9 mouse cellular contexts compared by ENCODE assay signal in genomic region chr19:53841915-53842314, GRCm38 (mm10). TPM values are rescaled to one million over a fixed set of nuclear protein-coding genes. Genes with fewer than 3 reads are reported as not detected.
DNase-seq lines count a peak whose midpoint lies in the region; TF ChIP-seq lines count a peak whose summit lies in the region.
"Had no signal": no experiment of that assay in that cellular context is flagged by ENCODE, and none has a peak within 500 bp of the region (broad histone marks: within the 10 kb centered on the region; RNA-seq: fewer than 3 reads in every experiment).

No protein-coding gene starts in this region.

- H3K9ac ChIP-seq in CH12.LX (ENCODE audit: insufficient read depth, low read depth) = no peak overlapping the region
- H3K9ac ChIP-seq: embryonic facial prominence, embryonic 12.5 days had no signal

- peak; percentile 92 for TF ChIP-seq RAD21 in CH12.LX (IDR thresholded peaks at IDR 0.05; ENCODE audit: low read depth, low read length)

- H3K79me2 ChIP-seq in CH12.LX (replicated peaks; ENCODE audit: control insufficient read depth, extremely low read depth, insufficient read depth, poor library complexity, severe bottlenecking) = no peaks in the 10 kb centered on the region

- no peak overlapping the region for H3K4me2 ChIP-seq in CH12.LX (ENCODE audit: insufficient read depth, low read depth, poor library complexity, severe bottlenecking)
- H3K4me2 ChIP-seq: embryonic facial prominence, embryonic 12.5 days had no signal

- H3K9me3 ChIP-seq in CH12.LX (replicated peaks; ENCODE audit: low read length) = no peaks in the 10 kb centered on the region
- H3K9me3 ChIP-seq: embryonic facial prominence, embryonic 12.5 days had no signal

- no peaks in the 10 kb centered on the region for H3K27me3 ChIP-seq in kidney, adult 2 months (replicated peaks; ENCODE audit: control insufficient read depth, insufficient read depth, low read length)
- no peaks in the 10 kb centered on the region for H3K27me3 ChIP-seq in CH12.LX (replicated peaks)
- H3K27me3 ChIP-seq in splenic B cell, adult 2 months (ENCODE audit: control insufficient read depth, insufficient read depth, low read length, poor library complexity, severe bottlenecking) = no peaks in the 10 kb centered on the region
- H3K27me3 ChIP-seq: embryonic facial prominence, embryonic 12.5 days had no signal

- no peak overlapping the region for H3K27ac ChIP-seq in kidney, adult 2 months (ENCODE audit: insufficient read depth, low read depth, low read length)
- no peak overlapping the region for H3K27ac ChIP-seq in CH12.LX (ENCODE audit: insufficient read depth, low read depth)
- H3K27ac ChIP-seq: embryonic facial prominence, embryonic 12.5 days had no signal

- peak; percentile 59 for TF ChIP-seq CTCF in kidney, adult 2 months (conservative IDR thresholded peaks at IDR 0.05; ENCODE audit: insufficient read depth, insufficient read length, low read depth, low read length)
- TF ChIP-seq CTCF in CH12.LX (conservative IDR thresholded peaks at IDR 0.05 in 1 of 2, IDR thresholded peaks at IDR 0.05 in 1 of 2; ENCODE audit: low read depth in 2 of 2, low read length in 2 of 2) = peak; percentile 91 to 94

- in situ Hi-C loops in CH12.LX (cut with MboI; ENCODE audit: low pct_ligation_motif_present, low pct_unique_long_range_greater_than_20kb, low sequenced_read_pairs) = no loop called here

- TF ChIP-seq EP300 in CH12.LX (IDR thresholded peaks at IDR 0.05; ENCODE audit: low read length) = no peak

- 78% methylated on average over 8 of the region's 8 CpGs for WGBS in kidney, adult 2 months

- H3K4me1 ChIP-seq in kidney, adult 2 months (ENCODE audit: control insufficient read depth, insufficient read depth, low read length) = peaks cover 2% of the 10 kb centered on the region; the same call in 1 of the 2 replicates
- H3K4me1 ChIP-seq in CH12.LX (ENCODE audit: control insufficient read depth in 1 of 2, insufficient read depth in 2 of 2) = peaks cover 4 to 11% of the 10 kb centered on the region in 2 experiments; a peak in 3 of 4 replicates

- H3K36me3 ChIP-seq in kidney, adult 2 months (ENCODE audit: control insufficient read depth, insufficient read depth, low read length) = no peaks in the 10 kb centered on the region
- no peaks in the 10 kb centered on the region for H3K36me3 ChIP-seq in CH12.LX (replicated peaks in 1 of 2; ENCODE audit: control insufficient read depth in 1 of 2, insufficient read depth in 1 of 2, low read length in 1 of 2)
- H3K36me3 ChIP-seq in splenic B cell, adult 2 months (ENCODE audit: control insufficient read depth, insufficient read depth, low read length, poor library complexity, severe bottlenecking) = no peaks in the 10 kb centered on the region
- H3K36me3 ChIP-seq: embryonic facial prominence, embryonic 12.5 days had no signal

- H3K4me3 ChIP-seq in kidney, adult 2 months (ENCODE audit: insufficient read depth, low read depth, low read length) = no peak overlapping the region
- H3K4me3 ChIP-seq in CH12.LX (replicated peaks in 1 of 3; ENCODE audit: low read depth in 2 of 3, low read length in 2 of 3, poor library complexity in 1 of 3) = no peak overlapping the region
- H3K4me3 ChIP-seq: embryonic facial prominence, embryonic 12.5 days had no signal

- dilution Hi-C loops in CH12.LX (cut with MboI; ENCODE audit: extremely low pct_ligation_motif_present, extremely low pct_unique_long_range_greater_than_20kb, low sequenced_read_pairs) = no loop called here

- peak; percentile 38 for DNase-seq in kidney, adult 2 months
- no peak for DNase-seq in kidney, adult 11 months
- DNase-seq in CH12.LX (ENCODE audit: extremely low read depth) = peak; percentile 67
- peak; percentile 55 to 67 for DNase-seq in adrenal gland, postnatal 36 days
- peak; percentile 44 to 48 for DNase-seq in lung, adult 18-20 months
- peak; percentile 89 for DNase-seq in splenic B cell, adult 2 months (ENCODE audit: low read depth, low spot score)
- no peak for DNase-seq in urinary bladder, postnatal 36 days (ENCODE audit: low spot score in 2 of 2)
- DNase-seq in heart, adult 11 months = no peak

- no peak for TF ChIP-seq POLR2A in kidney, adult 2 months (IDR thresholded peaks at IDR 0.05; ENCODE audit: low read depth, low read length)
- TF ChIP-seq POLR2A in CH12.LX (IDR thresholded peaks at IDR 0.05; ENCODE audit: low read depth, low read length) = no peak

TF ChIP-seq in CH12.LX, 34 proteins besides CTCF, POLR2A, EP300 and RAD21:
- TF ChIP-seq NELFE (IDR thresholded peaks at IDR 0.05; ENCODE audit: low read depth, low read length) (no peak), TBP (conservative IDR thresholded peaks at IDR 0.05; ENCODE audit: low read depth, low read length) (no peak), KAT2A (IDR thresholded peaks at IDR 0.05; ENCODE audit: insufficient replicate concordance, low read length) (no peak), HCFC1 (IDR thresholded peaks at IDR 0.05; ENCODE audit: low read depth, low read length) (no peak), USF2 (conservative IDR thresholded peaks at IDR 0.05; ENCODE audit: low read depth, low read length) (no peak), SIN3A (IDR thresholded peaks at IDR 0.05; ENCODE audit: low read length) (no peak), MYC (IDR thresholded peaks at IDR 0.05; ENCODE audit: low read depth, low read length) (no peak), NRF1 (IDR thresholded peaks at IDR 0.05; ENCODE audit: low read depth, low read length) (no peak), IRF4 (IDR thresholded peaks at IDR 0.05; ENCODE audit: low read depth, low read length) (peak; percentile 13; the same call in 1 of the 2 replicates), ELF1 (IDR thresholded peaks at IDR 0.05; ENCODE audit: low read depth, low read length) (no peak), GABPA (IDR thresholded peaks at IDR 0.05; ENCODE audit: insufficient replicate concordance, low read depth, low read length) (no peak), ZC3H11A (IDR thresholded peaks at IDR 0.05; ENCODE audit: low read depth, low read length) (0 out of 2 replicates have a peak, but pooled peaks have one; percentile 25), SMC3 (IDR thresholded peaks at IDR 0.05; ENCODE audit: low read depth, low read length) (peak; percentile 88), MEF2A (IDR thresholded peaks at IDR 0.05; ENCODE audit: borderline replicate concordance, low read depth, low read length) (no peak)

RNA-seq across cellular contexts. Expression of gene Pdcd4, which starts 50.1 kb away (rescaled TPM):
- polyA plus RNA-seq in kidney, adult 2 months (2012; rRNA removed) = 6.4 and 10.3 TPM in 2 replicates
- total RNA-seq in CH12.LX (2012; rRNA removed) (21.0 and 26.3 TPM in 2 replicates), CH12.LX (2014; rRNA removed) (24.3 and 24.4 TPM in 2 replicates)
- polyA plus RNA-seq in CH12.LX (2012; ENCODE audit: insufficient read length, low read depth) = 37.9 and 39.0 TPM in 2 replicates
- total RNA-seq in adrenal gland, postnatal 36 days (2021) = 100 to 1,000 TPM in 1 of 2 experiments, 10 to 100 TPM in 1; 83.2 to 121 TPM

Comparison
In these comparisons a context has a peak if more than half of its experiments do, and no peak if none do; other contexts are left out.
1. DNase-seq: peak in kidney, adult 2 months (single experiment), CH12.LX (single experiment), adrenal gland, postnatal 36 days (2 of 2), lung, adult 18-20 months (2 of 2) and splenic B cell, adult 2 months (single experiment); none in kidney, adult 11 months (single experiment), urinary bladder, postnatal 36 days (0 of 2) and heart, adult 11 months (single experiment).